Mouse (Mus musculus) forebrain, embryonic 16.5 days (tissue): ENCODE results near the gene Coro1a. TPM values are rescaled to one million over a fixed set of nuclear protein-coding genes. Genes with fewer than 3 reads are reported as not detected.

Experiments used
- ATAC-seq: fragments of 200-750 bp; cut with Nextera tagmentation; 2 replicates; pipeline ENCODE4 v1.8.0; 2017; ENCODE audit warnings: mild to moderate bottlenecking, moderate library complexity
- H3K27ac ChIP-seq: fragments of 300-500 bp; sonication (generic); 2 replicates; pipeline ENCODE4 v1.5.1; 2014; ENCODE audit warnings: low read length, control low read depth
- H3K27me3 ChIP-seq: fragments of 300-500 bp; sonication (generic); replicated peaks from 2 replicates; pipeline ENCODE4 v1.6.1; 2014; ENCODE audit warnings: low read length; ENCODE audit not compliant: control insufficient read depth, insufficient read depth
- H3K36me3 ChIP-seq: fragments of 300-500 bp; sonication (generic); 2 replicates; pipeline ENCODE4 v1.6.1; 2014; ENCODE audit not compliant: control insufficient read depth, insufficient read depth
- H3K4me1 ChIP-seq: fragments of 300-500 bp; sonication (generic); replicated peaks from 2 replicates; pipeline ENCODE4 v1.6.1; 2014; ENCODE audit warnings: low read length; ENCODE audit not compliant: control insufficient read depth, insufficient read depth
- H3K4me2 ChIP-seq: fragments of 300-500 bp; sonication (generic); 2 replicates; pipeline ENCODE4 v1.6.1; 2014; ENCODE audit warnings: mild to moderate bottlenecking, low read length, control low read depth
- H3K4me3 ChIP-seq: fragments of 300-500 bp; sonication (generic); replicated peaks from 2 replicates; pipeline ENCODE4 v1.5.1; 2014; ENCODE audit warnings: mild to moderate bottlenecking, low read length, control low read depth
- H3K9ac ChIP-seq: fragments of 300-500 bp; sonication (generic); replicated peaks from 2 replicates; pipeline ENCODE4 v1.6.1; 2014; ENCODE audit warnings: low read depth, low read length, control low read depth
- H3K9me3 ChIP-seq: fragments of 300-500 bp; sonication (generic); 2 replicates; pipeline ENCODE4 v1.6.1; 2016; ENCODE audit warnings: low read length; ENCODE audit not compliant: control insufficient read depth
- WGBS: fragments of 180-500 bp; shearing (Covaris S2); extraction: QIAGEN DNeasy Blood & Tissue Kit; methylation state at CpG from one replicate; pipeline ENCODE4 v1.1.7; 2014; 5-methylcytosine and 5-hydroxymethylcytosine counted together
- polyA plus RNA-seq: library from polyadenylated mRNA; unstranded; fragments of >200 nt; fragmentation: Nextera tagmentation; extraction: Ambion mirVana; gene quantifications from 2 replicates; pipeline ENCODE4 v1.2.1, GENCODE M21; 2015

Coro1a gene
- polyA plus RNA-seq, 1 experiment from 2014 or later, result 119 TPM

GRCm38 (mm10) chr7:126701559-126702357, 5.8 kb downstream of the Coro1a start:
- no peak for ATAC-seq
- H3K9ac ChIP-seq, result peak overlapping the region; percentile 38; the same call in 1 of the 2 replicates
- no peak overlapping the region for H3K27ac ChIP-seq
- H3K9me3 ChIP-seq, result no peaks in the 10 kb centered on the region
- no peaks in the 10 kb centered on the region for H3K27me3 ChIP-seq
- peak overlapping the region; percentile 33 for H3K4me2 ChIP-seq
- WGBS, result 60% methylated on average over 24 of the region's 24 CpGs
- H3K4me3 ChIP-seq, result no peak overlapping the region
- H3K36me3 ChIP-seq, result peaks cover 11% of the 10 kb centered on the region
- peaks cover 37% of the 10 kb centered on the region for H3K4me1 ChIP-seq

GRCm38 (mm10) chr7:126701070-126701469, 6.5 kb downstream of the Coro1a start:
- Histone ChIP-seq H3K36me3 (peaks cover 11% of the 10 kb centered on the region), H3K4me1 (peaks cover 43% of the 10 kb centered on the region), H3K27me3 (no peaks in the 10 kb centered on the region), H3K4me2 (peak overlapping the region; percentile 33), H3K4me3 (no peak overlapping the region), H3K9ac (peak overlapping the region; percentile 38; the same call in 1 of the 2 replicates), H3K9me3 (no peaks in the 10 kb centered on the region), H3K27ac (no peak overlapping the region)
- 0% methylated on average over 11 of the region's 11 CpGs for WGBS
- peak; percentile 29 for ATAC-seq

GRCm38 (mm10) chr7:126700063-126701015, 7.2 kb downstream of the Coro1a start:
- Histone ChIP-seq H3K9me3 (no peaks in the 10 kb centered on the region), H3K4me1 (peaks cover 43% of the 10 kb centered on the region), H3K4me3 (no peak overlapping the region), H3K27me3 (no peaks in the 10 kb centered on the region), H3K27ac (no peak overlapping the region), H3K36me3 (peaks cover 11% of the 10 kb centered on the region), H3K9ac (no peak overlapping the region), H3K4me2 (no peak overlapping the region)
- ATAC-seq, result no peak
- WGBS, result 85% methylated on average over 25 of the region's 25 CpGs

GRCm38 (mm10) chr7:126697838-126698237, 9.7 kb downstream of the Coro1a start:
- no peak overlapping the region for H3K4me3 ChIP-seq
- H3K4me1 ChIP-seq, result peaks cover 46% of the 10 kb centered on the region
- peaks cover 11% of the 10 kb centered on the region for H3K36me3 ChIP-seq
- H3K4me2 ChIP-seq, result no peak overlapping the region
- no peak overlapping the region for H3K9ac ChIP-seq
- no peaks in the 10 kb centered on the region for H3K27me3 ChIP-seq
- H3K27ac ChIP-seq, result no peak overlapping the region
- no peak for ATAC-seq
- WGBS, result 95% methylated on average over 8 of the region's 8 CpGs
- H3K9me3 ChIP-seq, result no peaks in the 10 kb centered on the region

- no peak overlapping the region for H3K27ac ChIP-seq
- no peaks in the 10 kb centered on the region for H3K27me3 ChIP-seq
- peak overlapping the region; percentile 79; the same call in 1 of the 2 replicates for H3K9ac ChIP-seq
- H3K36me3 ChIP-seq, result peaks cover 11% of the 10 kb centered on the region
- peak overlapping the region; percentile 78 for H3K4me3 ChIP-seq
- WGBS, result 71% methylated on average over 3 of the region's 3 CpGs
- no peaks in the 10 kb centered on the region for H3K9me3 ChIP-seq
- H3K4me1 ChIP-seq, result peaks cover 36% of the 10 kb centered on the region
- H3K4me2 ChIP-seq, result peak overlapping the region; percentile 86
- ATAC-seq, result no peak
Measured at GRCm38 (mm10) chr7:126696886-126697285, 10.7 kb downstream of the Coro1a start.

GRCm38 (mm10) chr7:126696303-126696702, 11.3 kb downstream of the Coro1a start:
- Histone ChIP-seq H3K9ac (peak overlapping the region; percentile 79), H3K9me3 (no peaks in the 10 kb centered on the region), H3K36me3 (peaks cover 15% of the 10 kb centered on the region), H3K4me2 (peak overlapping the region; percentile 86), H3K4me1 (peaks cover 31% of the 10 kb centered on the region), H3K27ac (no peak overlapping the region; the same call in 1 of the 2 replicates), H3K4me3 (peak overlapping the region; percentile 78), H3K27me3 (no peaks in the 10 kb centered on the region)
- ATAC-seq, result no peak
- 4% methylated on average over 17 of the region's 17 CpGs for WGBS

GRCm38 (mm10) chr7:126695631-126696207, 11.9 kb downstream of the Coro1a start, which contains the start of gene Slx1b:
Gene Slx1b (minus strand): TSS chr7:126695784.
- no peaks in the 10 kb centered on the region for H3K9me3 ChIP-seq
- ATAC-seq, result peak; percentile 97
- H3K36me3 ChIP-seq, result peaks cover 19% of the 10 kb centered on the region
- peak within 1 kb of the TSS; percentile 85 for H3K9ac ChIP-seq
- under 1% methylated on average over 39 of the region's 40 CpGs for WGBS
- H3K27ac ChIP-seq, result peak within 1 kb of the TSS; percentile 92
- peaks cover 26% of the 10 kb centered on the region for H3K4me1 ChIP-seq
- peak within 1 kb of the TSS; percentile 86 for H3K4me2 ChIP-seq
- H3K4me3 ChIP-seq, result peak within 1 kb of the TSS; percentile 78
- H3K27me3 ChIP-seq, result no peaks in the 10 kb centered on the region

- peak within 1 kb of the TSS; percentile 85 for H3K9ac ChIP-seq
- no peaks in the 10 kb centered on the region for H3K27me3 ChIP-seq
- H3K36me3 ChIP-seq, result peaks cover 19% of the 10 kb centered on the region
- ATAC-seq, result peak; percentile 39
- H3K4me2 ChIP-seq, result peak within 1 kb of the TSS; percentile 86
- peak within 1 kb of the TSS; percentile 78 for H3K4me3 ChIP-seq
- H3K9me3 ChIP-seq, result no peaks in the 10 kb centered on the region
- peaks cover 24% of the 10 kb centered on the region for H3K4me1 ChIP-seq
- H3K27ac ChIP-seq, result peak within 1 kb of the TSS; percentile 92
- under 1% methylated on average over 29 of the region's 31 CpGs for WGBS
Measured at GRCm38 (mm10) chr7:126695210-126695611, 12.4 kb downstream of the Coro1a start, which contains the start of gene Bola2. Gene Bola2 (plus strand): TSS chr7:126695401.
